8 mouse cellular contexts compared by ENCODE assay signal in genomic region chr10:63100657-63101056, GRCm38 (mm10). TPM values are rescaled to one million over a fixed set of nuclear protein-coding genes. Genes with fewer than 3 reads are reported as not detected.
DNase-seq lines count a peak whose midpoint lies in the region; ATAC-seq and TF ChIP-seq lines count a peak whose summit lies in the region.

No protein-coding gene starts in this region.

- H3K36me3 ChIP-seq in kidney, postnatal 0 days (ENCODE audit: insufficient read depth, low read length) = no peaks in the 10 kb centered on the region
- no peaks in the 10 kb centered on the region for H3K36me3 ChIP-seq in embryonic facial prominence, embryonic 14.5 days (ENCODE audit: control insufficient read depth, insufficient read depth, low read length)
- no peaks in the 10 kb centered on the region for H3K36me3 ChIP-seq in intestine, embryonic 15.5 days
- no peaks in the 10 kb centered on the region for H3K36me3 ChIP-seq in neural tube, embryonic 13.5 days

- TF ChIP-seq CTCF in kidney, postnatal 0 days (IDR thresholded peaks at IDR 0.05; ENCODE audit: low read depth) = no peak

- DNase-seq in kidney, postnatal 0 days (ENCODE audit: low spot score) = no peak
- no peak for DNase-seq in kidney, adult 11 months
- DNase-seq in embryonic facial prominence, embryonic 14.5 days (ENCODE audit: low spot score) = no peak
- DNase-seq in layer of hippocampus, postnatal 25 days (ENCODE audit: extremely low spot score in 1 of 2, low spot score in 1 of 2) = no peak
- DNase-seq in c-Kit-positive CD71-positive TER-119-positive erythroid progenitor cells, embryonic 14.5 days (ENCODE audit: low spot score) = no peak

- H3K4me3 ChIP-seq in kidney, postnatal 0 days (replicated peaks; ENCODE audit: low read depth, low read length) = peak overlapping the region; percentile 52
- peak overlapping the region; percentile 59 for H3K4me3 ChIP-seq in embryonic facial prominence, embryonic 14.5 days (ENCODE audit: low read depth, low read length)
- H3K4me3 ChIP-seq in intestine, embryonic 15.5 days (replicated peaks) = peak overlapping the region; percentile 53
- H3K4me3 ChIP-seq in neural tube, embryonic 13.5 days = peak overlapping the region; percentile 58

- H3K9ac ChIP-seq in kidney, postnatal 0 days (ENCODE audit: low read depth, low read length) = peak overlapping the region; percentile 36; the same call in 1 of the 2 replicates
- peak overlapping the region; percentile 72 for H3K9ac ChIP-seq in embryonic facial prominence, embryonic 14.5 days (ENCODE audit: low read depth, low read length)
- H3K9ac ChIP-seq in intestine, embryonic 15.5 days = peak overlapping the region; percentile 54
- H3K9ac ChIP-seq in neural tube, embryonic 13.5 days = peak overlapping the region; percentile 72

- 10% methylated on average over 9 of the region's 9 CpGs for WGBS in kidney, postnatal 0 days
- 13% methylated on average over 9 of the region's 9 CpGs for WGBS in embryonic facial prominence, embryonic 14.5 days
- WGBS in intestine, embryonic 15.5 days = 15% methylated on average over 9 of the region's 9 CpGs
- 9% methylated on average over 9 of the region's 9 CpGs for WGBS in neural tube, embryonic 13.5 days

- no peaks in the 10 kb centered on the region for H3K9me3 ChIP-seq in kidney, postnatal 0 days (replicated peaks; ENCODE audit: low read length)
- no peaks in the 10 kb centered on the region for H3K9me3 ChIP-seq in embryonic facial prominence, embryonic 14.5 days (ENCODE audit: control insufficient read depth, low read length)
- H3K9me3 ChIP-seq in intestine, embryonic 15.5 days = no peaks in the 10 kb centered on the region
- no peaks in the 10 kb centered on the region for H3K9me3 ChIP-seq in neural tube, embryonic 13.5 days

- H3K27me3 ChIP-seq in kidney, postnatal 0 days (ENCODE audit: insufficient read depth, low read length) = peaks cover 17% of the 10 kb centered on the region; the same call in 1 of the 2 replicates
- H3K27me3 ChIP-seq in embryonic facial prominence, embryonic 14.5 days (replicated peaks; ENCODE audit: control insufficient read depth, insufficient read depth, low read length) = peaks cover 38% of the 10 kb centered on the region
- peaks cover 25% of the 10 kb centered on the region for H3K27me3 ChIP-seq in intestine, embryonic 15.5 days (replicated peaks)
- H3K27me3 ChIP-seq in neural tube, embryonic 13.5 days = peaks cover 33% of the 10 kb centered on the region

- peaks cover 3% of the 10 kb centered on the region; the same call in 1 of the 2 replicates for H3K4me1 ChIP-seq in kidney, postnatal 0 days (replicated peaks; ENCODE audit: insufficient read depth, low read length)
- H3K4me1 ChIP-seq in embryonic facial prominence, embryonic 14.5 days (ENCODE audit: control insufficient read depth, insufficient read depth, low read length) = no peaks in the 10 kb centered on the region
- H3K4me1 ChIP-seq in intestine, embryonic 15.5 days (replicated peaks) = peaks cover 4% of the 10 kb centered on the region; the same call in 1 of the 2 replicates
- H3K4me1 ChIP-seq in neural tube, embryonic 13.5 days (replicated peaks) = peaks cover 15% of the 10 kb centered on the region

- H3K4me2 ChIP-seq in kidney, postnatal 0 days (ENCODE audit: low read length) = peak overlapping the region; percentile 99
- peak overlapping the region; percentile 92 for H3K4me2 ChIP-seq in embryonic facial prominence, embryonic 14.5 days (ENCODE audit: low read depth, low read length)
- peak overlapping the region; percentile 99 for H3K4me2 ChIP-seq in intestine, embryonic 15.5 days (replicated peaks)
- peak overlapping the region; percentile 82 for H3K4me2 ChIP-seq in neural tube, embryonic 13.5 days

- ATAC-seq in kidney, postnatal 0 days (replicated peaks; ENCODE audit: low FRiP score, low read depth) = no peak
- no peak for ATAC-seq in embryonic facial prominence, embryonic 14.5 days (ENCODE audit: low read depth)
- ATAC-seq in intestine, embryonic 15.5 days = no peak
- 0 out of 2 replicates have a peak, but pooled peaks have one; percentile 55 for ATAC-seq in neural tube, embryonic 13.5 days (ENCODE audit: low read depth)
- ATAC-seq in erythroid progenitor cell, adult 5-6 weeks (replicated peaks; ENCODE audit: low FRiP score, poor library complexity, severe bottlenecking) = no peak

- H3K27ac ChIP-seq in kidney, postnatal 0 days = no peak overlapping the region
- no peak overlapping the region for H3K27ac ChIP-seq in embryonic facial prominence, embryonic 14.5 days (replicated peaks; ENCODE audit: low read depth, low read length)
- H3K27ac ChIP-seq in intestine, embryonic 15.5 days = no peak overlapping the region
- no peak overlapping the region for H3K27ac ChIP-seq in neural tube, embryonic 13.5 days (replicated peaks)

RNA-seq across cellular contexts. Expression of gene Atoh7, which starts 1.2 kb away (rescaled TPM):
- polyA plus RNA-seq in kidney, postnatal 0 days (2015; fragmentation: Nextera tagmentation; extraction: Ambion mirVana) = 0.22 and 0.26 TPM in 2 replicates
- 1.1 TPM in 1 of 2 replicates, not detected in the other for polyA plus RNA-seq in embryonic facial prominence, embryonic 14.5 days (2014; fragmentation: Nextera tagmentation; extraction: Ambion mirVana)
- polyA plus RNA-seq in intestine, embryonic 15.5 days (2015; fragmentation: Nextera tagmentation; extraction: Ambion mirVana) = 0.16 TPM in 1 of 2 replicates, not detected in the other
- polyA plus RNA-seq in neural tube, embryonic 13.5 days (2015; fragmentation: Nextera tagmentation; extraction: Ambion mirVana) = 0.36 and 0.89 TPM in 2 replicates
- total RNA-seq in layer of hippocampus, postnatal 25 days (2021) = 1 to 10 TPM; 1.4 to 1.6 TPM
- total RNA-seq in erythroid progenitor cell, adult 5-6 weeks (2015; ENCODE audit: low replicate concordance) = not detected in 2 replicates
- not detected in 2 replicates for total RNA-seq in erythroid progenitor cell, adult 5-6 weeks (2017; ENCODE audit: low replicate concordance)

RNA-seq across cellular contexts. Expression of gene Pbld1, which starts 40.7 kb away (rescaled TPM):
- 13.7 and 16.0 TPM in 2 replicates for polyA plus RNA-seq in kidney, postnatal 0 days (2015; fragmentation: Nextera tagmentation; extraction: Ambion mirVana)
- 0.56 and 0.58 TPM in 2 replicates for polyA plus RNA-seq in embryonic facial prominence, embryonic 14.5 days (2014; fragmentation: Nextera tagmentation; extraction: Ambion mirVana)
- polyA plus RNA-seq in intestine, embryonic 15.5 days (2015; fragmentation: Nextera tagmentation; extraction: Ambion mirVana) = 2.6 and 6.4 TPM in 2 replicates
- 0.56 and 0.99 TPM in 2 replicates for polyA plus RNA-seq in neural tube, embryonic 13.5 days (2015; fragmentation: Nextera tagmentation; extraction: Ambion mirVana)
- under 1 TPM; 0.30 to 0.31 TPM for total RNA-seq in layer of hippocampus, postnatal 25 days (2021)
- total RNA-seq in erythroid progenitor cell, adult 5-6 weeks (2015; ENCODE audit: low replicate concordance) = not detected in 2 replicates
- 0.13 TPM in 1 of 2 replicates, not detected in the other for total RNA-seq in erythroid progenitor cell, adult 5-6 weeks (2017; ENCODE audit: low replicate concordance)
